Comparison of ENCODE assay signal across 22 mouse cellular contexts in the genomic region with DNA sequence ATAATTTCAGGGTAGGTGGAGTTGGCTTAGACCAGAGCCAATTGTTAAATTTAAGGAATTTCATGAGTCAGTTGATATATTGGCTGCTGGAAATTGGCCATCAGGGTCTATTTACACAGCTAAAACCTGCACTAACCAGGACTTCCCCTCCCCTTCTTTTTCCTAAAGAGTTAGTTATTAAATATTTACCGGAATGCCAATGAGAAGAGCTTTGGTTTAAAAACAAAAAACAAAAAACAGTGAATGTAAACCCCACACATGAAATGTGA.
"Had no signal": no experiment of that assay in that cellular context is flagged by ENCODE, and none has a peak within 500 bp of the region (broad histone marks: within the 10 kb centered on the region; RNA-seq: fewer than 3 reads in every experiment).

No protein-coding gene starts in this region.

- H3K4me3 ChIP-seq: left cerebral cortex, adult 2 months; liver, embryonic 12.5 days; liver, embryonic 15.5 days; midbrain, embryonic 12.5 days; midbrain, embryonic 15.5 days; neural tube, embryonic 12.5 days; neural tube, embryonic 15.5 days had no signal

- H3K27ac ChIP-seq: left cerebral cortex, adult 2 months; liver, embryonic 12.5 days; liver, embryonic 15.5 days; macrophage; midbrain, embryonic 12.5 days; midbrain, embryonic 15.5 days; neural tube, embryonic 12.5 days; neural tube, embryonic 15.5 days had no signal

- H3K4me1 ChIP-seq: liver, embryonic 15.5 days; midbrain, embryonic 12.5 days; midbrain, embryonic 15.5 days; neural tube, embryonic 12.5 days; neural tube, embryonic 15.5 days had no signal

- H3K9ac ChIP-seq: liver, embryonic 12.5 days; liver, embryonic 15.5 days; midbrain, embryonic 12.5 days; midbrain, embryonic 15.5 days; neural tube, embryonic 12.5 days; neural tube, embryonic 15.5 days had no signal

- ATAC-seq: intestine, embryonic 16.5 days; midbrain, embryonic 15.5 days had no signal

- H3K4me2 ChIP-seq: liver, embryonic 12.5 days; liver, embryonic 15.5 days; midbrain, embryonic 12.5 days; midbrain, embryonic 15.5 days; neural tube, embryonic 12.5 days; neural tube, embryonic 15.5 days had no signal

- H3K36me3 ChIP-seq: liver, embryonic 12.5 days; liver, embryonic 15.5 days; midbrain, embryonic 12.5 days; midbrain, embryonic 15.5 days; neural tube, embryonic 12.5 days; neural tube, embryonic 15.5 days had no signal

- DNase-seq: kidney, adult 18-20 months; kidney, adult 9 months; kidney, postnatal 36 days; layer of hippocampus, postnatal 36 days; left cerebral cortex, postnatal 4 days; liver; lung, adult 2 months; lung, postnatal 14 days; right cerebral cortex, adult 18-20 months; right cerebral cortex, postnatal 14 days; right cerebral cortex, postnatal 4 days; thymus, adult 18-20 months; thymus, postnatal 36 days had no signal

- H3K27me3 ChIP-seq: liver, embryonic 12.5 days; liver, embryonic 15.5 days; midbrain, embryonic 15.5 days; neural tube, embryonic 12.5 days; neural tube, embryonic 15.5 days had no signal

- H3K9me3 ChIP-seq: liver, embryonic 12.5 days; liver, embryonic 15.5 days; midbrain, embryonic 12.5 days; midbrain, embryonic 15.5 days; neural tube, embryonic 12.5 days; neural tube, embryonic 15.5 days had no signal
